Mouse (Mus musculus) cerebellum, postnatal 10 days (tissue): ENCODE measurements at regions not wholly inside any gene's neighbourhood (a gene's known extent, or its start where the extent isn't known, plus 50 kb on each side); places are given as distances from the start of the nearest gene placed in this dataset.

Experiments
- DNase-seq, 2 experiments: peaks; one replicate each; pipeline ENCODE4 v3.0.0; 2021; ENCODE audit warnings: mixed read lengths in 2 of 2

GRCm38 (mm10) chr13:4662336-4663101 is 53.5 kb upstream of the Akr1e1 start:
- peak; percentile 64 to 79 for DNase-seq
